Mouse (Mus musculus) limb, embryonic 15.5 days (tissue): Measurements from ENCODE around the gene Arid3a. TPM values are rescaled to one million over a fixed set of nuclear protein-coding genes. Genes with fewer than 3 reads are reported as not detected.
A peak's percentile ranks its signal among the peaks of the same experiment; 100 is the strongest.
"Not testable (repeated sequence)": the region's sequence is repeated elsewhere in the genome, so short reads cannot be mapped to it uniquely, and the experiment has no call there.

Source experiments
- ATAC-seq: fragments of 200-750 bp; cut with Nextera tagmentation; 2 replicates; pipeline ENCODE4 v1.8.0; 2017; ENCODE audit warnings: low read depth, moderate TSS enrichment; ENCODE audit not compliant: insufficient number of reproducible peaks, low FRiP score, low TSS enrichment
- H3K27ac ChIP-seq: fragments of 300-500 bp; sonication (generic); 2 replicates; pipeline ENCODE4 v1.5.1; 2015; ENCODE audit warnings: moderate library complexity, mild to moderate bottlenecking, inconsistent platforms
- H3K27me3 ChIP-seq: fragments of 300-500 bp; sonication (generic); 2 replicates; pipeline ENCODE4 v1.6.1; 2015; ENCODE audit warnings: inconsistent platforms
- H3K36me3 ChIP-seq: fragments of 300-500 bp; sonication (generic); 2 replicates; pipeline ENCODE4 v1.6.1; 2015; ENCODE audit warnings: inconsistent platforms
- H3K4me1 ChIP-seq: fragments of 300-500 bp; sonication (generic); 2 replicates; pipeline ENCODE4 v1.6.1; 2015; ENCODE audit warnings: inconsistent platforms
- H3K4me2 ChIP-seq: fragments of 300-500 bp; sonication (generic); 2 replicates; pipeline ENCODE4 v1.6.1; 2015; ENCODE audit warnings: mild to moderate bottlenecking, inconsistent platforms
- H3K4me3 ChIP-seq: fragments of 300-500 bp; sonication (generic); 2 replicates; pipeline ENCODE4 v1.5.1; 2015; ENCODE audit warnings: mild to moderate bottlenecking, inconsistent platforms
- H3K9ac ChIP-seq: fragments of 300-500 bp; sonication (generic); 2 replicates; pipeline ENCODE4 v1.6.1; 2015; ENCODE audit warnings: inconsistent platforms
- H3K9me3 ChIP-seq: fragments of 300-500 bp; sonication (generic); 2 replicates; pipeline ENCODE4 v1.6.1; 2016; ENCODE audit warnings: inconsistent platforms
- WGBS: fragments of 180-500 bp; shearing (Covaris S2); methylation state at CpG from one replicate; pipeline ENCODE4 v1.1.7; 2015; 5-methylcytosine and 5-hydroxymethylcytosine counted together
- polyA plus RNA-seq: library from polyadenylated mRNA; unstranded; fragments of >200 nt; fragmentation: Nextera tagmentation; extraction: Ambion mirVana; gene quantifications from 2 replicates; pipeline ENCODE4 v1.2.1, GENCODE M21; 2015

Gene Arid3a
- polyA plus RNA-seq, 1 experiment from 2014 or later, result 7.4 TPM

GRCm38 (mm10) chr10:79889386-79889785, 37.5 kb upstream of the Arid3a start:
- no peaks in the 10 kb centered on the region for H3K27me3 ChIP-seq
- 54% methylated on average over 2 of the region's 2 CpGs for WGBS
- H3K4me1 ChIP-seq, result peaks cover 1% of the 10 kb centered on the region; the same call in 1 of the 2 replicates
- H3K4me2 ChIP-seq, result no peak overlapping the region
- H3K36me3 ChIP-seq, result peaks cover 3% of the 10 kb centered on the region; the same call in 1 of the 2 replicates
- H3K27ac ChIP-seq, result no peak overlapping the region
- no peak overlapping the region for H3K4me3 ChIP-seq
- ATAC-seq, result no peak
- no peaks in the 10 kb centered on the region for H3K9me3 ChIP-seq
- no peak overlapping the region for H3K9ac ChIP-seq

- ATAC-seq, result no peak
- Histone ChIP-seq H3K36me3 (peaks cover 12% of the 10 kb centered on the region), H3K27ac (no peak within 1 kb of the TSS), H3K9ac (no peak within 1 kb of the TSS), H3K4me2 (no peak within 1 kb of the TSS), H3K9me3 (no peaks in the 10 kb centered on the region), H3K4me1 (no peaks in the 10 kb centered on the region), H3K4me3 (no peak within 1 kb of the TSS), H3K27me3 (no peaks in the 10 kb centered on the region)
- WGBS, result 37% methylated on average over 5 of the region's 5 CpGs
Measured at GRCm38 (mm10) chr10:79890670-79891069, 36.2 kb upstream of the Arid3a start, which contains the start of gene Cfd. Gene Cfd, plus strand, starts transcription at chr10:79890853.

GRCm38 (mm10) chr10:79892451-79893118, 34.3 kb upstream of the Arid3a start:
- H3K27me3 ChIP-seq, ATAC-seq, H3K27ac ChIP-seq, H3K9me3 ChIP-seq, H3K4me1 ChIP-seq, H3K9ac ChIP-seq, H3K4me3 ChIP-seq, H3K4me2 ChIP-seq: not testable (repeated sequence)
- peaks cover 31% of the 10 kb centered on the region for H3K36me3 ChIP-seq
- 44% methylated on average over 22 of the region's 22 CpGs for WGBS

GRCm38 (mm10) chr10:79896306-79896705, 30.5 kb upstream of the Arid3a start:
- no peak for ATAC-seq
- no peaks in the 10 kb centered on the region for H3K4me1 ChIP-seq
- no peaks in the 10 kb centered on the region for H3K9me3 ChIP-seq
- no peak overlapping the region for H3K4me2 ChIP-seq
- WGBS, result 90% methylated on average over 16 of the region's 16 CpGs
- H3K36me3 ChIP-seq, result peaks cover 63% of the 10 kb centered on the region
- H3K27me3 ChIP-seq, result no peaks in the 10 kb centered on the region
- no peak overlapping the region for H3K4me3 ChIP-seq
- no peak overlapping the region for H3K27ac ChIP-seq
- H3K9ac ChIP-seq, result no peak overlapping the region

- Histone ChIP-seq H3K9ac (no peak overlapping the region), H3K27me3 (no peaks in the 10 kb centered on the region), H3K4me2 (no peak overlapping the region), H3K36me3 (peaks cover 68% of the 10 kb centered on the region), H3K4me3 (no peak overlapping the region), H3K27ac (no peak overlapping the region), H3K9me3 (no peaks in the 10 kb centered on the region), H3K4me1 (no peaks in the 10 kb centered on the region)
- WGBS, result 85% methylated on average over 13 of the region's 13 CpGs
- ATAC-seq, result no peak
Measured at GRCm38 (mm10) chr10:79896814-79897213, 30.0 kb upstream of the Arid3a start.

- WGBS, result 50% methylated on average over 20 of the region's 20 CpGs
- no peak for ATAC-seq
- Histone ChIP-seq H3K9me3 (no peaks in the 10 kb centered on the region), H3K27me3 (no peaks in the 10 kb centered on the region), H3K27ac (no peak overlapping the region), H3K4me2 (no peak overlapping the region), H3K4me1 (no peaks in the 10 kb centered on the region), H3K36me3 (peaks cover 74% of the 10 kb centered on the region), H3K4me3 (no peak overlapping the region), H3K9ac (no peak overlapping the region)
Measured at GRCm38 (mm10) chr10:79897316-79898245, 29.3 kb upstream of the Arid3a start.

- H3K27me3 ChIP-seq, result no peaks in the 10 kb centered on the region
- 30% methylated on average over 2 of the region's 2 CpGs for WGBS
- H3K9me3 ChIP-seq, result no peaks in the 10 kb centered on the region
- peaks cover 89% of the 10 kb centered on the region for H3K36me3 ChIP-seq
- no peak overlapping the region for H3K9ac ChIP-seq
- ATAC-seq, result no peak
- H3K4me2 ChIP-seq, result no peak overlapping the region
- no peak overlapping the region for H3K4me3 ChIP-seq
- H3K27ac ChIP-seq, result no peak overlapping the region
- H3K4me1 ChIP-seq, result no peaks in the 10 kb centered on the region
Measured at GRCm38 (mm10) chr10:79900951-79901410, 25.9 kb upstream of the Arid3a start.

GRCm38 (mm10) chr10:79906712-79907111, 20.1 kb upstream of the Arid3a start:
- ATAC-seq, result no peak
- Histone ChIP-seq H3K4me2 (no peak overlapping the region), H3K27ac (no peak overlapping the region), H3K27me3 (no peaks in the 10 kb centered on the region), H3K9ac (no peak overlapping the region), H3K4me3 (no peak overlapping the region), H3K9me3 (no peaks in the 10 kb centered on the region), H3K4me1 (peaks cover 11% of the 10 kb centered on the region), H3K36me3 (peaks cover 64% of the 10 kb centered on the region)
- WGBS, result 88% methylated on average over 9 of the region's 9 CpGs

- no peak overlapping the region for H3K9ac ChIP-seq
- H3K4me2 ChIP-seq, result no peak overlapping the region
- no peak for ATAC-seq
- no peaks in the 10 kb centered on the region for H3K27me3 ChIP-seq
- H3K4me1 ChIP-seq, result peaks cover 11% of the 10 kb centered on the region
- no peak overlapping the region for H3K27ac ChIP-seq
- no peaks in the 10 kb centered on the region for H3K9me3 ChIP-seq
- WGBS, result 92% methylated on average over 10 of the region's 10 CpGs
- peaks cover 65% of the 10 kb centered on the region for H3K36me3 ChIP-seq
- H3K4me3 ChIP-seq, result no peak overlapping the region
Measured at GRCm38 (mm10) chr10:79907415-79907814, 19.4 kb upstream of the Arid3a start.

GRCm38 (mm10) chr10:79908167-79909091, 18.4 kb upstream of the Arid3a start, which contains the start of gene Med16:
Gene Med16, minus strand, starts transcription at chr10:79908923.
- H3K9me3 ChIP-seq, result no peaks in the 10 kb centered on the region
- peaks cover 64% of the 10 kb centered on the region for H3K36me3 ChIP-seq
- H3K4me1 ChIP-seq, result peaks cover 11% of the 10 kb centered on the region
- peak within 1 kb of the TSS; percentile 85 for H3K9ac ChIP-seq
- H3K4me2 ChIP-seq, result peak within 1 kb of the TSS; percentile 57
- peak within 1 kb of the TSS; percentile 79 for H3K4me3 ChIP-seq
- H3K27ac ChIP-seq, result peak within 1 kb of the TSS; percentile 99
- ATAC-seq, result peak; percentile 95
- WGBS, result 2% methylated on average over 52 of the region's 52 CpGs
- H3K27me3 ChIP-seq, result no peaks in the 10 kb centered on the region
